Mouse (Mus musculus) urinary bladder, postnatal 36 days (tissue): ENCODE measurements at regions not wholly inside any gene's neighbourhood (a gene's known extent, or its start where the extent isn't known, plus 50 kb on each side); places are given as distances from the start of the nearest gene placed in this dataset.
"Not testable (repeated sequence)": the region's sequence is repeated elsewhere in the genome, so short reads cannot be mapped to it uniquely, and the experiment has no call there.

ENCODE experiments used
- DNase-seq, 2 experiments: peaks; one replicate each; pipeline ENCODE4 v3.0.0; 2022; ENCODE audit warnings: low spot score in 2 of 2, mixed read lengths in 1 of 2

DNA sequence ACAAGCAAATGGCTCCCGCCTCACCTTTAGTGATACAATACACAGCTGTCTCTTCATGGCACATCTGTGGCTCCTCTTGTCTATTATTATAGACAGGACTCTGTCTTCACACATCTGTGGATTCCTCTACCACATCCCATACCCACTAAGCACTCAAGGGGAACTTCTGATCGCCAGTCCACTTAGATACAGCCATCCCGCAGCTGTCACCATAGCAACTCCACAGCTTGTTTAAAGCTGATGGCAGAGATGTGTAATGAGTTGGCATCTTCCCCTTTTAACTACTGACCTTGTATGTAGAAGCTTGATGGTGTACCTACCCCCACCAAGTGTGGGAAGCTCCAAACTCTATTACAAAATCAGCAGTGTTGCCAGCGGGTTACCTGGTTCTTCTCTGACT lies 109.5 kb upstream of the Pfn2 start:
- DNase-seq = no peak

DNA sequence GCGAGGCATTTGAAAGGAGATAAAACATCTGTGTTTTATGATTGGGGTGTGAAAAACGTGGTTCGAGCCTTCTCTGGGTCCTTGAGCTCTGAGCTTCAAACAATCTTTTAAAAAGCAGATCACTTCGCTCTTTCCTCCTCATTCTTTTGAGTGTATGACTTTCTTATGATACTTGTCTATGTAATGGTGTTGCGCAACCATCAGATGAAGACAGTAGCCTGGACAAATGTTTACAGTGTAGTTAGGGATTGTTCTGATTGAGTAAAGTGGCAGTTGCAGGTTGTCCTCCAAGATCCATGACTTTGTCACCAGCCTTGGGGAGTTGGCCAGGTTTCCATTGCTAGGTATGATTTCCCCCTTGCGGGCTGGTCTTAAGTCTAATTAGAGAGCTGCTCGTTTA lies 116.1 kb upstream of the Pfn2 start:
- no peak for DNase-seq

DNA sequence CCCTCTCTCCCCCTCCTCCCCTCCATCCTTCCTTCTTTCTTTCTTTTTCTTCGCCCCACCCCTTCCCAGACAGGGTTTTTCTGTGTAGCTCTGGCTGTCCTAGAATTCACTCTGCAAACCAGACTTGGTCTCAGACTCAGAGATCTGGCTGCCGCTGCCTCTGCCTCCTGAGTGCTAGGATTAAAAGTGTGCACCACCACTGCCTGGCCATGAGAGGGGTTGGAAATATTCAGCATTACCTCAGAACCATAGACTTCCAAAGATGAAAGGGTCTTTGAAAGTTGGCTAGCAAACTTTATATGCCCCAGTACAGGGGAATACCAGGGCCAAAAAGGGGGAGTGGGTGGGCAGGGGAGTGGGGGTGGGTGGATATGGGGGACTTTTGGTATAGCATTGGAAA lies 122.7 kb upstream of the Pfn2 start:
- not testable (repeated sequence) for DNase-seq

DNA sequence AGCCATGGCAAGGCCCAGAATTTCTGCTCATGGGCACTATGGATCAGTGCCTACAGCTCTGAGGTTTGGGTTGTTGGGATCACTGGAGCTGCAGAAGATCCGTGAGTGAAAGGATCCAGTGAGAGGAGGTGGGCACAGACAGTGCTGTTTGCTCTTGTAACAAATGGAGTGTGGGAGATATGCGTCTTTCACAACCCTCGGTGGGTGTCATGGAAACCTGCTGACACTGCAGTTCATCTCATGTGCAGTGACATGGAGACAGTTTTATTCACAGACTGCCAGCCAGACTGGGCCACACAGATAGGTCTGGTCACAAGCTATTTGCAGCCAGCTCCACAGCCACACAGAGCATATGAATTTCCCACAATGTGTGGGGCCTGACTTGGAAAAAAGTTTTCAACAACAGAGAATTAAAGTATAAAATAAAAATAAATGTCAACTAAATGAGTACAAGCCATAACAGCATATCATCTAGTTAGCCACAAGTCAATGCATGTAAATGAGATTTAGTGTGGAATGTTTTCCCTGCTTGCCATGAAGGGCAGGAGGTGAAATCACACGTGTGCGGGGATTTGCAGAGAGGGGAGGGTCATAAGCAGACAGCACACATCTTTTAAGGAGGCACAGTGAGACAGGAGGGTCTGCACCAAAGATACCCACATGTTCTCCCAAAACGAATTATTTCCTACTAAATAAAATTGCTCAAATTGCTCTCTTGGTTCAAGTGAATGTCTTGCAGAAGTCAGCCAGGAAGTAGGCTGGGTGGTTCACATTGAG lies 124.8 kb upstream of the Pfn2 start:
- no peak for DNase-seq

DNA sequence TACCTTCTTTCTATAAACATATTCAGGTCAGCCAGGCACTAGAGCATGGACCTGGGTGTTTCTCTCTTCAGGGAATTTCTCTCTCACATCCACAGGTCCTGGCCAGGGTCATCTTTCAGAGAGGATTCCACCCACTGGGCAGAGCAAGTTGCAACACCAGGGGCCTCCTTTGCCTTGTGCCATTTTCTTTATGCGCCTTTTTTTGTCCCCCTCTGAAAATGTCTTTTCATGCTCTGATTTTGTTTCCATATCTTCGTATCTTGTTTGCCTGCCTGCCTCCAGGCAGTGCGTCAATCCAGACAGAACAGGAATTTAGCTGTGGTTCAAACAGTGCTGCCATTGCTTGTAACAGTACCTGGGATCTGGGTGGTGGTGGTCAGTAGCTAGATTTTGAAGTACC lies 125.7 kb upstream of the Pfn2 start:
- no peak for DNase-seq

DNA sequence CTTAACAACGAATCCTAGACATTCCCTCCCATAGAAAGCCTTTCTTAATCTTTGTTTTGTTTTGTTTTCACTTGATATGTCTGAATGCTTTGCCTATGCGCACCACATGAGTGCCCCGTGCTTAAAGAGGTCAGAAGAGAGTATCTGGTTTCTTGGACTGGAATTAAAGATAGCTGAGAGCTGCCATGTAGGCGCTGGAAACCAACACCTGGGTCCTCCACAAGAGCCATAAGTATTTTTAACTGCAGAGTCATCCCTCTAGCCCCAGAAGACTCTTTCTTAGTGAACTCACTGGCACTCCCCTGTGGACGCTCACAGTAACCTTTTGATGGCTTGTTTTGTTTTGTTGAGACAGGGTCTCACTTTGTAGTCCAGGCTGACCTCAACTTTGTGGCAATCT lies 127.5 kb upstream of the Pfn2 start:
- no peak for DNase-seq

DNA sequence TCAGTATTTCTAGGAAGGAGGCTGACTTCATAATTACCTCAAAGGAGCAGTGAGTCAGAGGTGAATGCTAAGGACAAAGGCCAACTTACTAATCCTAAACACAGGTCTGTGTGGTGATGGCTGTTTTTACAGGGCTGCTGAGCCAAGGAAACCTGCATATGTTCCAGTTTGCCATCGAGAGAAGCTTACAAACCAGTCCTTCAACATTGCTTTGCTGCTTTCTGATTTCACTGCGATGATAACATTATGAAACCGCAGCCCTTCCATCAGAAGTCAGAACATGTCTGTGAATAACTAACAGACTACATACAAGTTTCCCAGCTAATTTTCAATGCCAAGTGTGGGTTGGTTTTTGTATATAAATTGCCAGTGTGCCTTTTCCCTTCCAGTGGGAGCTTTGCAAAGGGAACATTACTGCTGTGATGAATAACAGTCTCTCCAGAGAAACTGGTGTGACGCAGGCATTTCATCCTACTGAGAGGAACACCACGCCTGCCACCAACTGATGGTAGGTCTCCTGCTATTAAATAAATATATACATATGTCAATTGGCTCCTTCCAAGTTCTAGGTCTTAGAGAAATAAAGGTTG lies 128.9 kb upstream of the Pfn2 start:
- DNase-seq = peak; percentile 23 to 28

DNA sequence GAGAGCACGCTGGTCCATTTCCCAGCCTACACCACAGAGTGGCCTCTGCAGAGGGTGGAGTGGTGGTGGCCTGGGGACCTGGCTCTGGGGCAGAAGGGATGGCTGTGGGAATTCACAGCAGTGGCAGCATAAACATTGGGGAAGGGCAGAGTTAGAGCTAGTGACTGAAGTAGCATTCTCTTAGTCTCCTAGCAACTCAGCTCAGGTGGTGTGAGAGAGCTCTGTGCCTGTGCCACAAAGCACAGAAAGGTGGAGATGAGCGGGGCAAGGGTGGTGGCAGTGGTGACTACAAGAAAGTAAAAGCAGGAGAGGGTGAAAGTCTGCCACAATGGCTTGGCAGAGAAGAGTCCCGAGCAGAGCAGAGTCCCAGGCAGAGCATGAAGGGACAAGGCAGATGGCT lies 140.3 kb upstream of the Pfn2 start:
- DNase-seq = no peak

DNA sequence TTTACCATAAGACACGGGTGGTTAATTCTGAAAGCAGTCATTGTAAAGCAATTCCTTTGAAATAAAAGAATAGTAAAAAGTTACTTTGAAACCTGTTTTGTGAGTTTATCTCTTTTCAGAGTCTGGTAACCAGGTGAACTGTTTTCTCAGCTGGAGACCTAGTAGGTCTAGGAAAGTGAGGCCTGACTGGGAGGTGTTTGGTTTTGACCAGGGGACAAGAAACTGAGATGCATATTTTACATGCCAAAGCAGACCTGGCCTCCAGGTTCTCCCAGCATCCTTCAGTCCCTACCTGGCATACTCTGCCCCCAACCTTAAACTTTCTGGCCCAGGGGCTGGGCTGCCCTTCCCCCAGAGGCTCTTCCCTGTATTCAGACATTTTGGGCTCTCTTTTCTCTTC lies 142.9 kb upstream of the Pfn2 start:
- no peak for DNase-seq

DNA sequence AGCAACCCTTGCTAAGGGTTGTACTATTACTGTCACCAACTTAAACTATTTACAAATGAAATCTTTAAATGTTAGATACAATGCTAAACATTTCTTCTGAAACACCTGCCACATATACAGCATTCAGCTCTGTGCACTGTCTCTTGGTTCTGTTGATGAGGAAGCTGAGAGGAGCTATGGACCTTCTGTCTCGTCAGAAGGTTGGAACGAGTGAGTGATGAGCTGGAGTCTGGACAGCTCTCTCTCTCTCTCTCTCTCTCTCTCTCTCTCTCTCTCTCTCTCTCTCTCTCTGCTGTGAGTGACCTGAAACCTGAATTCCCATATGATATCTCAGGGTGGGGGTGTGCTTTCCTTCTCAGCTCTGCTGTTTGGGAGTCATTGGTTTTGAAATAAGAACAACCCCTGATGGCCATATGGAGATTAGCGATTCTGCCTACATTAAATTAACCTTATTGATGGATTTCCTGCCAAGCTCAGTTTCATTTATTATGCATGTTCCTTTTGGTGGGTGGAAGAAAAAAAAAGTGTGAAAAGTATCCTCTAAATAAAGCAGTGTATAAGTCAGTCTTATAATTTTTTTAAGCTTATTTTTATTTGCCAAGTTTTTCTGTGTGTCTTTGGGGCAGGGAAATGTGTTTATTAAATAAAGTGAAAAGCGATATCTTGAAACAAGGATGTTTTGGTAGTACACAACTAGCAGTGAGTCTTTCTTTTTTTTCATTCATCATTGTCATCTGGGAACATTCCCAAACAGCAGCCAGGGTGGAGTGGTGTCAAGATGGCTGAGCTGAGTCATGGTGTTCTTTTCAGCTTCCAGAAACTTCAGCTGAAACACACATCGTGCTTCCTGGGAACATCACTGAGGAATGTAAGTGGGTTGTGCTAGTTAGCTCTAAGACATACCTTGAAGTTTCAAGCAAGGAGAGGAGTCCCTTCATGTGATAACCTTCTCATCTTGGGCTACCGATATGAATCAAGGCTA lies 150.5 kb upstream of the Pfn2 start:
- DNase-seq = no peak

DNA sequence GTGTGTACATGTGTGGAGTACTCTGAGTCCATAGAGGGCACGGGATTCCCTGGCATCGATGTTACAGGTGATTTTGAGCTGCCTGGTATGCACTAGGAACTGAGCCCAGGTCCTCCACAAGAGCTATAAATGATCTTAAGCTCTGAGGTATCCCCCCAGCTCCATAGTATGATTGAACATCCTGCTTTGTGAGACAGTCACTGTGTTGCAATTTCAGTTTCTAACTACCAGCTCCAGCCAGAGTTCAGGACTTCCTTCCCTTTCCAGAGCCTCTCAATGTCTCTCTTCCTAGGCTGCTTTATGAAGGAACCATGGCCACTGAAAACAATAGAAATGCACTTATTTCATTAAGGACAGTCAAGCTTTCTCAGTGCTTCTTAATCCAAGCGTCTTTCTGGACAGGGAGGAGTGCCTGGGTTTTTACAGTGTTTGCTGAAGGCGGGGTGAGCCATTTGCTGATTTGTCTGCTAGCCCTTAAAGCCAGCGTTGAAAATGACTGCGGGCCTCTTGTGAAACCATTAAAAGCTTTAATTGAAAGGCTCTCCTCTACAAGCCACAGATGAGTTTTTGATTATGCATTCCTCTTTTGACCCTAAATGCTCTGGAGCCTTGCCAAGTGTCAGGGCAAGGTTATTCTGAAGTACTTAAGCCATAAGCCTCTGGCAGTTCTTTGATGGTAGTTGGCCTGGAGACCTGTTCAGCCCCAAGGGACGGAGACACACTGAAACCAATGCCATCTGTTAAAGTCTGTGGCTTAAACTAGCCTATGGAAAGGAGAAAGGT lies 155.1 kb upstream of the Pfn2 start:
- DNase-seq = peak in 1 of 2 experiments; percentile 20

DNA sequence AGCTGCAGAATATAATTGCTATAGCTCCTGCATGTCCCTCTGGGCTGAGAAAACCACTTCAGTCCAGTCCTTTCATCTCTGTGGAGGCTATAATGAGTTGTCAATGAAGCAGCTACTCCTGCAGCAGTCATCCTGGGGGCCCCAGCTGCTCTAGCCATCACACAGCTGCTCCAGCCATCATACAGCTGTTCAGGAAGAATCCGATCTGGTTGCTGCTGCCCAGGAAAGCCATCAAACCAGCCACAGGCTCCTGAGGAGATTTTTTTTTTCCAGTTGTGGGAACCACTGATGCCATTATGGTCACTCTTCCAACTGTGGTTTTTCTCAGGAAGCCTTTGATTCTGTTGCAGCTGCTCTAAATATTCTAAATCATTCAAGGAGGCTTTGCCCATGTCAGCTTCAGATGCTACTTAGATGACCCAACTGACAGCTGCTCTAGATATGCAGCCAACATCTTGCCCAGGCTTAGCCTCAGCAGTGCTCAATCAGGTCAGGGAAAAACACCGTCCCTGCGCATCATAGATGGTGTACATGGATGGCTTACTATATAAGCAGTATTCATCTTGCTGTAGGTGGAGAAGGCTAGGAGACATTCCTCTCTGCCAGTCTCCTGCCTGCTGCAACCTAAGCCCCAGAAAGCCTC lies 177.0 kb upstream of the Pfn2 start:
- no peak for DNase-seq

DNA sequence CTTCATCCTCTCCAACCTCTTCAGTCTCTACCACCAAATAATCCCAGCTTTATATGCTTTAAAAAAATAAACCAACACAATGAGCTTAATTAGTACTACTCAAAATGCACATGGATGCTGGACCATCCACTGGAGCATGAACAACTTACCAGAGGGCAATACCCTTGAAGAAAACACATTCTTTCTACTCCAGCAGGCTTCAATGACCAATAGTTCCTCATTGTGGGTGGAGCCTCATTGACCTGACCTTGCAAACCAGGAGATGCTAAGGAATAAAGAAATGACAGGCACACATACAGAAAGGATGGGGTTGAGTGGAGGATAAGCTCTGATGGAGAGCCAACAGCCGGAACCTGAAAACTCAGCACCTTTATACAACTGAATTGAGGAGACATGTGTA lies 201.7 kb upstream of the Pfn2 start:
- DNase-seq = no peak

DNA sequence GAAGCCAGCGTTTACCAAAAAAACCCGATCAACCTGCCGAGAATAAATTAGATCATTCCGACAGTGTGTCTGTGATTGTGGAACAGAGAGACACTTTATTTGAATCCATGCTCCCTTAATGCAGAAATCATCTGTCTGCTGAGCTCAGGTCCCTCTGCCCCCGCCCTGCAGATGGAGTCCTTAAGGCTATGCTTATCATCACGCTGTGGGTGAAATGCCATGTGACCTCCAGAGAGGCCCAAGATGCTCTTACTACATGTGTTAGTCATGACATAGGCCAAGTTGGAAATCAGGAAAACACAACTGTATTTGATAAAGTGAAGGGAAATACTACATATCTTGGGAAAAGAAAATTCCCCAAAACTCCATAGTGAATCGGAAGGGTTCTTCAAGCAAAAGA lies 206.8 kb upstream of the Pfn2 start:
- no peak for DNase-seq

DNA sequence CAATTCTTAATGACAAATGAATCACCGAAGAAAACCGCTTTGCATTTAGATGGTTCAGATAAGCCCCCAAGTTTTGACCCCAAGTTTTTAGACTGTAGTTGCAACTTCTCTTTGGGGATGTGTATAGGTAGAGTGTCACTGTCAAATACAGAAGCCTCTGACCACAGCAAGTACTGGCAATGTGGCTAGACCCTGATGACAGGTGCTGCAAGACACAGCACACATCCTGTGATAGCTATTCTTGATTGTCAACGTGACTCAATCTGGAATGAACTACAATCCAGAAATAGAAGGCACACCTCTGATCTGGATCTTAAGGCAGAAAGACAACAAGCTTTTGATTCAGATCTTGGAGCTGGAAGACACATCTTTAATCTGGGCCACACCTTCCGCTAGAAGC lies 207.3 kb upstream of the Pfn2 start:
- no peak for DNase-seq

DNA sequence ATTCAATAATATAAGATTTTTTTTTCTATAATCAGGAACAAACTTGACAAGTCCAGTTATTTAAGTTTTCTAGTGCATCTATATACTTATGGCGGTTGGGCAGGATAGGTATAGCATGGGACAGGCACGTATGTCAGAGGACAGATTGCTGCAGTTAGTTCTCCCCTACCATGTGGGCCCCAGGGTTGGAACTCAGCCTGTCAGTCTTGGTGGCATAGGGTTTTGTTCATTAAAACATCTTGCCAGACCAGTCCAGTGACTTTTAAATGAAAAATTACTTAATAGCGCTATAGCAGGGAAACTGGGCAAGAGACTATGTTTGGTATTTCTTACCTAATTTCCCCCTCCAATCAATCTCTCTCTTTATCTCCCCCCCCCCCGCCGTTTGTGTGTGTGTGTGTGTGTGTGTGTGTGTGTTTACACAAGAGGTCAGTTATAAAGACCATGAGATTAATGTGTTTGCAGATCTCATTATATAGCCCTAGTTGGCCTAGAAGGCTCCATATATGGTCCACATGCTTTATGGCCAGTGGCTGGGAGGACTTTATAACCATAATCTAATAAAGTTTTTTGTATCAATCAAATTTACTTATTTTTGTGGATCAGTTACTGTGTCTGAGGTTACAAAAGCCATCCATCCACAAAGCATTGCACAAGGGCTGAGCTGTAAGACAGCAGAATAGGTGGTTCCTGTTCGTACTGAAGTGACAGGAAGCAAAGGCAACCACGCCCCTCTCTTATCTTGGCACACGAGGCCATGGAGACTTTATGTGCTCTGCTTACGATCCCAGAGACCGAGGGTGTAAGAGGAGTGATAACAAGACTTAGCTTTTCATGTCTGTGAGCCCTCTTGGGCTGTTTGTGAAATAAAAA lies 208.5 kb upstream of the Pfn2 start:
- DNase-seq = peak; percentile 15 to 16

DNA sequence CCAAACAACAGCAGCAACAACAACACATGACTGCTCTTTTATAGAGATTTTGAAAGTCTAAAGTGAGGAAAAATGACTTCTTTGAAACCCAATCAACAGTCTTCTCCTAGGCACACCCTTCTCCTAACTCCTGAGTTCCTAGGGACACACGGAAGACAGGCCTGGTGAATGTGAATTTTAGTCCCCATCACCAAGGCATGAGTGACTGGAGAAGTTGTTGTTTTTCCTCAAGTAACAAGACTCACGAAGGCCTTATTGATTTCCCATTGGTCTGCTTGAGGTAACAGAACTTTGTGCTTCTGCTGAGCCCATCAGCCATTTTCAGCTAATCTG lies 209.2 kb upstream of the Pfn2 start:
- DNase-seq = no peak

DNA sequence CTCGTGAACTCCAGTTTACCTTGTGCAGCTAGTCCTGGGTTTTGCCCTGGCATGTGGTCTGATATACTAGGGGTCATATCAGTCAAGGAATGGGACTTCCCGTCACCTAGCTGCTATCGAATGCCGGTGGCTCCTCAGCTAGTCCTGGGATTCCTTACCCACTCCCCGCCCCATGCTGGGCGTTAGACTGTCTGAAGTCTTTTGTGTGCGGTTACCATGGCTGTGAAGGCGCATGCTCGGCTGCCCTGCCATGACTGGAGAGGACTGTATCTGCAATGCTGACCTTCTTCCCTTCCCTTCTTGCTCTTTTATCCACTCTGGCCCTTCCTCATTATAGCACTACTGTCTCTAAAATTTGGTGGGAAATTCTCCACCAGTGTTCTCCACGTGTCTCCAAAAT lies 210.3 kb upstream of the Pfn2 start:
- no peak for DNase-seq

DNA sequence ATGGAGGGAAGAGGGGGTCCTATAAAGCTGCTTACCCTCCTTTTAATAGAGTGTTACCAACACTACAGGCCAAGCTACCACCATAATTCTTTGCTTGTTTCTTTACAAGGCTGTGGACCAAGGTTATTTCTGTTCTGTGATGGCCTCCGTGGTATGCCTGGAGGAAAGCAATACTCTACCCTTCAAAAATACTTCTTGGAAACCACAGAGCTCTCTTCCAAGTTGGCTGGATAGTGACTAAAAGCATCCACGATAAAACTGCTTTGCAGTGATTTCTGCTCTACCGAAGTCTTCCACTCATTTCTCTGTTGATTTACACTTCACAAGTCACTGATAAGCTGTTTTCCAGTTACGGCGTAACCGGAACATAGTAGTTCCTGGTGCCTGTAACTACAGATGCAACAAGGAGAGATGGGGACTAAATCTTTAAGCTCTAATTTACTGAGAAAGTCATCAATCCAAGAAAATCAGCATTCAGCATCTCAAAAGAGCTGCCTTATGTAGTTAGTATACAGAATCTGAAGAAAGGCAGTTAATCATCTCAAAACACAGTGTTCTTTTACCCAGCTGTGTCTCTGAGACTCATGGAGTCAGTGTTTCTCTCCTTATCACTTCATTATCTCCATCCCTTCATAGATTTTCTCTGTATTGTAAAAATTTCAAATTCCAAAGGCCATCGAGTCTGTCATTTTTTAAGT lies 216.1 kb upstream of the Pfn2 start:
- no peak for DNase-seq

DNA sequence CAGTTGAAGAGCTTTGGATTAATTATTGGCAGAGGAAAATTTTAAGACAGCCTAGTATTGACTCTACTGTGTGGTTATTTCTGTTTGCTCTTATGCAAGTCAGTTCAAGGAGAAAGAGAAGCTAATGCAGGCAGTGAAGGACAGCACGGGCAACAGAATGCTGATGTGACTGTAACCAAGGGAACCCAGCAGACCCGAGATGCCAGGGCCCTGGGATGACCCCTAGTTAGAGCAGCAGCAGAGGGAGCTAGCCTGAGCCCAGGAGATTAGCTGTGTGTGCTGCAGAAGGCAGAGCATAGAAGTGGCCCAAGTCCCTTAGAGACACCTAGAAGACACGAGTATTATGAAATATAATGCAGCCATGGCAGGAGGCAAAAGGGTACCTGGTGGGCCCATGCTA lies 223.7 kb upstream of the Pfn2 start:
- no peak for DNase-seq
